Mouse (Mus musculus) CD8-positive naive resting alpha-beta T cell, adult 2 months (primary cell): ENCODE data around the gene Gm48552.

Experiments
- DNase-seq, 2 experiments: peaks; one replicate each; pipeline ENCODE4 v3.0.0; 2022; ENCODE audit warnings: low read depth in 2 of 2, low spot score in 2 of 2

Gm48552 gene

DNA sequence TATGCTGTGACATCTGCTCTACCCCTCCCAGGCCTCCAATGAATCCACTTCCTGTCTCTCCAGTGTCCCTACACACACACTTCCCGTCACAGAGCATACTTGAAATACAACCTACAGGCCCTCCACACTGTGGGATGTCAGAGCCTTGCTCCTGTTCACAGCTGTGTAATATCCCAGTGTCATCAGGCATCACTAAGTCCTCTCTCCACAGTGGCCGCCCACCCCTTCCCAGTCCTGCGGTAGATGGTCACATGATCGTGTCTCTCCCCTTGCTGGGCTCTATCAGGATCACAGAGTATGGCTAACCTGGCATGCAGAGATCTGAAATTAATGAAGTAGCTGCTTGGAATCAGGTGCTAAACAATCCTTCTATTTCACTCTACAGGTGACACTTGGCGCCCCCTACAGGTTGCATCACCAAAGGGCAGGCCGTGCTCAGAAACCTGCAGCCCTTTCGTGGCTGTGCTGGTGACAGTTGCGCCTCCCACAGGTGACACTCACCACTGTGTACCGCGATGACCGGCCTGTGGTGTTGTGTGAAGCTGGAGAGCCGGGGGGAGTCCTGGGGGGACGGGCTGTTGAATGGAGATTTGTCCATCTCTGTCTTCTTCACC lies 16.9 kb downstream of the Gm48552 start:
- DNase-seq: peak; percentile 55 to 77

DNA sequence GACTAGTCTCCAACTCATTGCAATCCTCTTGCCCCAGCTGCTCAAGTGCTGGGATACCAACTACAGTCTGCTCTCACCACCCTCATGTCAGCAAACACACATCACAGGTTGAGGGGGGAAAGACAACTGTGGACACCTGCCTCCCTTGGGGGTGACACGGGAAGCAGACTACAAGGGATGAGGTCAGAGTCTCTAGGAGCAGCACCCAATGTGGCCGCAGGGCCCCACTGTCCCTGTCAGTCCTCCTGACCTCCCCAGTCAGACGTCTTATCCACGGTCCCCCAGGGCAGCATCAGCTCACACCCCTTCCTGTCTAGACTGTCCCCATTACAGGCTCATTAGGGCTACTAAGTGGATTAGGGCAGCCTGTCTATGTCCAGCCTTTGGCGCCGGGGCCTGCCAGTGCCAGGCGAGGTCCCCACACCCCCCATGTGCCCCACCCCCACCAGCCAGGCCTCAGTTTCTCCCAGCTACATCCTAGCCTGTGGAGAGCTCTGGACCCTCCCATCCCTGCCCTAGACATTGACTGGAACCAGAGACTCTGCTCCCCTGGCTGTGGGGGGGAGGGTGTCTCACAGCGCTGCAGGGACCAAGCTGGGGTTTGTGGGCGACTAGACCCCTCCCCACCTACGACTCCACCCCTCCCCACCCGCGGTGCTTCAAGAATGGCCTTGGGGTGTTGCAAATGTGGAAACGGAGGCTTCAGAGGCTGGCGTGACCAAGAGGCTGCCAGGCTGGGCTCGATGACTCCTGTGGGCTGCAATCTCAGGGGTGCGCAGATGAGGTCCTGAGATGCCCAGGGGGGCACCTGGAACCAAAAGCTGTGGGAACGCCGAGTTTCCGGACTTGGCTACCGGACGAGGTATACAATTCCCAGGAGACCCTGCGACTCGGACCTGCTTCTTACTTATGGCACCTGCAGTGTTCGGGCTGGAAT lies 18.0 kb downstream of the Gm48552 start:
- DNase-seq: no peak

- peak in 1 of 2 experiments; percentile 44 for DNase-seq
Measured at GRCm38 (mm10) chr10:81407539-81408423, 19.0 kb downstream of the Gm48552 start.

DNA sequence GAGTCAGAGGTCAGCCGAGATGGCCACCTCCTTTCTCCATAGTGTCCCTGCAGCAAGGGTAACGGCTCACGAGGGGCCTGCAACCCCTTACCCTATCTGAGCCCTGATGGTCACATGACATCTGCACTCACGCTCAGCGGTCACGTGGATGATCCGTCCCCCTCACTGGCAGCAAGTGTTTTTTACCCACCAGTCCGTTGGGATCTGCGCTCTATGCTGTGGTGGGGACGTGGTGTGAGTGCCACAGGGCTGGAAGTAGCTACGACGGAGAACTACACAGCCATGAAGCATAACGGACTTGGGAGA lies 19.6 kb downstream of the Gm48552 start:
- no peak for DNase-seq

- DNase-seq: peak; percentile 42 to 60
Measured at GRCm38 (mm10) chr10:81408871-81409291, 20.1 kb downstream of the Gm48552 start.

DNA sequence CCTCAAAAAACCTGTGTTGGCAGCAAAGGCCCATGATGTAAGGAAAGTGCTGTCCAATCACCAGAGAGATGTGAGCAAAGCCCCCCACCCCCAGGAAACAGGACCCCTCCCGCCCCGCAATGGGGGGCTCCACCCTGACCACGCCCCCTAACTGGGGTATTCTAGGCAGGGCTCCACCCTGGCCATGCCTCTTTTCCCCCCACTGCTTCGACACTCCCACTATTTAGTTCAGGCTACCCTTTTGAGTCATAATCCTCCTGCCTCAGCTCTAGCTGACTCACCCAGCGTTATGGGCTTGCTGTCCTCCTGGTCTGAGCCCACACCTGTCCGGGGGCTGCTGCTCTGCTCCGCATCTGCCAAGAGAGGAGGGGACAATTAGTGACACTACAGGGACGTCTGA lies 20.5 kb downstream of the Gm48552 start:
- DNase-seq: no peak

DNA sequence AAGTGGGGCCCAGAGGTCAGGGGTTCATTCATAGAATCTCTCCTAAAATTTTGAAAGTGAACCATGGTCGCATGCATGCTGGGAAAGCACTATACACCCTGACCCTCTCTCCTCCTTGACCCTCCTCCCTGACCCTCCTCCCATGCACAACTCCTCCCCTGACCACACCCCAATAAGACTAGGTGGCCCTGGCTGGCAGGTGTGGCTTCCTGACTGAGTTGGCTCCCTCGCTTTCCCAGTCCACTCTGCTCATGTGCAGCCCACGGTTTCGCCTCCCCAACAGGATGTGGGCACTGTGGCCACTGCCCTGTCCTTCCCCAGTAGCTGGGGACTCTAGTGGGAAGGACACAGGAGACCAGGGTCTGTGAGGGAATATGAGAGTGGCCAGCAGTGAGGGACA lies 21.5 kb downstream of the Gm48552 start:
- no peak for DNase-seq

DNA sequence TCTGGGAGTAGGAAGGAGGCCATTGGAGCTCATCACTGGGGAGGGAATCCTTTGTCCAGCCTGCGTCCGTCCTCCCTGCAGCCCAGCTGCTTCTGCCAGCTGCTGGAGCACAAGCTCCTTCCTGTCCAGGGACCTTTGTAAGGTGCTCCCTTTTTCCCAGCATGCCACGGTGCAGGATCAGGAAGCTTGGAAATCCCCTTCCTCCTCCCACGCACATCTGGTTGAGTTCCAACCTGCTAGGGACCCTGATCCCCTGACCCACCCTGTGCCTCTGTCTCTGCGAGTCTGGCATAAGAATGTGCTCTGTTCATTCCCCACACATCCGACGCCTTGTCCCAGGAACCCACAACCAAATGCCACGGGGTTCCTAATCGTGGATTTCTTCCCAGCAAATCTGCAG lies 22.2 kb downstream of the Gm48552 start:
- no peak for DNase-seq

GRCm38 (mm10) chr10:81411471-81412400 lies 22.9 kb downstream of the Gm48552 start:
- no peak for DNase-seq

DNA sequence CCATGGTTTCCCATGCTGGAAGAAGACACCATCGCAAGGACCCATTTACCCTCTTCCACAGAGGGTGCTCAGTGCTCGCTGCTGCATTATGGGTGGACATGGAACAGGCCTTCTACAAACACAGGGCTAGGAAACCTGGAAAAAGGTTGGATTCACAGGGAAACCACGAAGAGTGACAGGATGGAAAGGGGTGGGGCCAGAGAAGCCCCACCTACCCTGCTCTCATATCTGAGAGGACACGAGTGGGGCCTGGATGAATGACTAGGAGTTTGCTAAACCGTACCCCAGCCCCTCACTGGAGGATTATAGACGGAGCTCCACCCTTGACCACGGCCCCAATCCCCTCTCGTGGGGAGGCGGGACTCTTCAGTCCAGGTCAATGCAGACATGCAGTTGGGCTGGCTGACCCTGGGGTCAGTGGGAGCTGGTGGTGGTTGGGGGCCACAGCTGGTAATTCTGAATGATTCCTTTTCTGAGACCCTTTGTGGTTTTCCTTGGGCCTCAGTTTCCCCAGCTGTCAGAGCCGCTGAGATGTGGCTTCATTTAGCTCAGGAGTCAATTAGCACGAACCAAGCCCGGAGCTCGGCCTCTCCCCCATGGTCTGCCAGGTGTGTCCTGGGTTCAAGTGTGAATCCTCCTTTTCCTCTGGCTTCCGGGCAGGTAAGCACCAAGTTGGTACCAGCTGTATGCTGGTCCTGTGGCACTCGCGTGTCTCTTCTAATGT lies 23.9 kb downstream of the Gm48552 start:
- no peak for DNase-seq

GRCm38 (mm10) chr10:81413310-81414261 lies 24.8 kb downstream of the Gm48552 start:
- DNase-seq: no peak

DNA sequence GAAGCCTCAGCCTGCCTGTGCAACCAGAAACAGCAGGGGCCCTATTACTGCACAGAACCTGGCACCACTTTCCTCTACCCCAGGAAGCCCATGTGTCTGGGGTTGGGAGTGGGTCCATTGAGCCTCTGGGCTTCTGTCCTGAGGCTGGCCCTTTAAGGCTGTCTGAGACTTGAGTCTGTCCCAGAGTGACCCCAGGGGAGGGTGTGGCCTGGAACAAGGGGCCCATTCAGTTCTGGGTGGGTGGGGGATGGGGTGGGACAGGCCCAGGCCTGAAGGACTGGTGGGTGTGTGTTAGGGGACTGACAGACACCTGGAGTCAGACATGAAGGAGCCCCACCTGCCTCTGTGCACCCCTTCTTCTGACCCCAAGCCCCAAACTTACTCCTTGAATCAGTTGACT lies 25.9 kb downstream of the Gm48552 start:
- DNase-seq: no peak

DNA sequence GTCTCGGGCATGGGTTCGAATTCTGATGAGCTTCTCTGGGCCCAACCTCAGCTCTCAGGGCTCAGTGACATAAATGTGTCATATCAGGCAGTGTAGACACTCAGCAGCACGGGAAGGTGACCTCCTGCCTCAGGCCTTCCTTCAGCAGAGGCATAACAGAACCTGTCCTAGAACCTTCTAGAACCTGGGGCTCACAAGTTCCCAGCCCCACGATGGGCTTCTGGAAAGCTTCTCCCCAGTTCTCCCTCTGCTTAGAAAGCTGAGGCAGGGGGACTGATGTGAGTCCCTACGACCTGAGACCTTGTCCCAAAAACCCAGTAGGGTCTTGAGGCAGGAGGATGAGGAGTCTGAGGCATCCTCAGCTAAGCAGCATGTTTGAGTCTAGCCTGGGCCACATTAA lies 26.3 kb downstream of the Gm48552 start:
- DNase-seq: no peak

- DNase-seq: no peak
Measured at GRCm38 (mm10) chr10:81415549-81416310, 26.9 kb downstream of the Gm48552 start.

GRCm38 (mm10) chr10:81416581-81417226 lies 27.9 kb downstream of the Gm48552 start:
- DNase-seq: no peak

- no peak for DNase-seq
Measured at GRCm38 (mm10) chr10:81417227-81418215, 28.7 kb downstream of the Gm48552 start.
